Mouse (Mus musculus): ENCODE measurements around the gene Syde1. TPM values are rescaled to one million over a fixed set of nuclear protein-coding genes. Genes with fewer than 3 reads are reported as not detected.
"Not testable (repeated sequence)": the region's sequence is repeated elsewhere in the genome, so short reads cannot be mapped to it uniquely, and the experiment has no call there.

Syde1 gene
- total RNA-seq (2021), result 10 to 100 TPM; 27.3 to 29.2 TPM
- long read RNA-seq, experiment 1, transcript Syde1-201 (8 exons, 3,288 nt), result major isoform, 16 of 45 reads
- long read RNA-seq, experiment 1, partial matches to known transcripts, result 22 of 45 reads
- long read RNA-seq, experiment 1, other reads (novel, unspliced or antisense), result 7 of 45 reads
- long read RNA-seq, experiment 2, transcript Syde1-201 (8 exons, 3,288 nt), result major isoform, 23 of 33 reads
- long read RNA-seq, experiment 2, partial matches to known transcripts, result 1 of 33 reads
- long read RNA-seq, experiment 2, other reads (novel, unspliced or antisense), result 9 of 33 reads

GRCm38 (mm10) chr10:78591406-78592328, at the start of gene Syde1:
Gene Syde1, minus strand, starts transcription at chr10:78591964.
- DNase-seq, result peak; percentile 71

GRCm38 (mm10) chr10:78632311-78632710, 40.5 kb upstream of the Syde1 start:
- DNase-seq, result peak; percentile 4

- DNase-seq, result no peak
Observed at GRCm38 (mm10) chr10:78630194-78630593, 38.4 kb upstream of the Syde1 start.

- not testable (repeated sequence) for DNase-seq
Observed at GRCm38 (mm10) chr10:78623143-78623542, 31.4 kb upstream of the Syde1 start.

GRCm38 (mm10) chr10:78617974-78618373, 26.2 kb upstream of the Syde1 start, which contains the start of gene Olfr1357:
Gene Olfr1357, minus strand, starts transcription at chr10:78618074.
- DNase-seq, result no peak

- peak; percentile 48 for DNase-seq
Observed at GRCm38 (mm10) chr10:78607602-78608001, 15.8 kb upstream of the Syde1 start.

GRCm38 (mm10) chr10:78605080-78605479, 13.3 kb upstream of the Syde1 start:
- DNase-seq, result peak; percentile 49

GRCm38 (mm10) chr10:78599865-78600264, 8.1 kb upstream of the Syde1 start:
- no peak for DNase-seq

GRCm38 (mm10) chr10:78594566-78594965, 2.8 kb upstream of the Syde1 start:
- no peak for DNase-seq

- DNase-seq, result no peak
Observed at GRCm38 (mm10) chr10:78594157-78594556, 2.4 kb upstream of the Syde1 start.

GRCm38 (mm10) chr10:78593736-78594135, 2.0 kb upstream of the Syde1 start:
- DNase-seq, result no peak

- DNase-seq, result no peak
Observed at GRCm38 (mm10) chr10:78592856-78593379, 1.2 kb upstream of the Syde1 start.

- DNase-seq, result peak; percentile 49
Observed at GRCm38 (mm10) chr10:78590744-78591143, 1.0 kb downstream of the Syde1 start.

- no peak for DNase-seq
Observed at GRCm38 (mm10) chr10:78589901-78590300, 1.9 kb downstream of the Syde1 start.

- DNase-seq, result no peak
Observed at GRCm38 (mm10) chr10:78589291-78589690, 2.5 kb downstream of the Syde1 start.

- DNase-seq, result no peak
Observed at GRCm38 (mm10) chr10:78586026-78586425, 5.7 kb downstream of the Syde1 start.

GRCm38 (mm10) chr10:78585606-78586005, 6.2 kb downstream of the Syde1 start:
- DNase-seq, result no peak

GRCm38 (mm10) chr10:78584996-78585395, 6.8 kb downstream of the Syde1 start:
- DNase-seq, result no peak

GRCm38 (mm10) chr10:78583939-78584338, 7.8 kb downstream of the Syde1 start:
- no peak for DNase-seq

- no peak for DNase-seq
Observed at GRCm38 (mm10) chr10:78583347-78583746, 8.4 kb downstream of the Syde1 start.

GRCm38 (mm10) chr10:78581121-78581520, 10.6 kb downstream of the Syde1 start:
- no peak for DNase-seq

GRCm38 (mm10) chr10:78578204-78578603, 13.6 kb downstream of the Syde1 start:
- DNase-seq, result no peak
